Mouse (Mus musculus) fat pad, adult 2 months (tissue): ENCODE data around the gene Slc25a38.

ENCODE experiments used
- DNase-seq: peaks from one replicate; pipeline ENCODE4 v3.0.0-alpha.2; 2011; ENCODE audit warnings: low read depth, low spot score; ENCODE audit errors: extremely low read depth

The Slc25a38 gene

GRCm38 (mm10) chr9:120134529-120135160 lies 24.5 kb downstream of the Slc25a38 start:
- DNase-seq, result no peak

- no peak for DNase-seq
These were observed 25.3 kb downstream of the Slc25a38 start for GRCm38 (mm10) chr9:120135454-120135853.

DNA sequence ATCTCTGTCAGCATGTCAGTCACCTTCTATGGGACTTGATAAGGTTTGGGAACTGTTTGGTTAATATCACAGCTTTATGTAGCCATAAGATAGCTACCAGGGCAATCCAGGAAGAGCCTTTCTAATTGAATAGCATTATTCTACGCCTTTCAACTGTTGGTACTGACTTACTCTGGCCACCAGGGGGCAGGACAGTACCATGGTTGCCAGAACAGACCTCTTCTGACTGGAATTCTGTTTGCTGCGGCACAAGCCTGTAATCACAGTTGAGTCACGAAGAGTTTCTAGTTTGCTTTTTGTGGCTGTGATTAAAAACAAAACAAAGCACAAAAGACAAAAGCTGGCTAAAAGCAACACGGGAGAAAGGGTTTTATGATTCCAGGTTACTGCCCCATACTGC lies 30.5 kb downstream of the Slc25a38 start:
- DNase-seq, result no peak

DNA sequence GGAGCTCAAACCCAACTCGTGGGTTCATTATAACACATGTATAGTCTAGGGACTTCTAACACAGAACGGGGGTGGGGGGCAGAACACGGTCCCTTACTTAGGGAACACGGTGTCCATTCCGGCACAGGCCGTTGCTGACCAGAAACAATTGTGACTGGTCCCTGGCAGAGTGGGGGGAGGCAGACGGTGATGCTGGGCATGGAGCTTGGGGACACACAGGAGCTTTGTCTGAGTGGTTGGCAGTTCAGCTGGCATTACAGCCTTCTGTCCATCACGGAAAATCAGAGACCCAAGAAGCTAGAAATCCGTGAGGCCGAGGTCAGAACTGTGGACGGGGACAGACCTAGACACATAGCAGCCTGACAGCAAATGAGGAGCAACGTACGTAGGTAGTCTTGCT lies 34.3 kb downstream of the Slc25a38 start:
- no peak for DNase-seq

DNA sequence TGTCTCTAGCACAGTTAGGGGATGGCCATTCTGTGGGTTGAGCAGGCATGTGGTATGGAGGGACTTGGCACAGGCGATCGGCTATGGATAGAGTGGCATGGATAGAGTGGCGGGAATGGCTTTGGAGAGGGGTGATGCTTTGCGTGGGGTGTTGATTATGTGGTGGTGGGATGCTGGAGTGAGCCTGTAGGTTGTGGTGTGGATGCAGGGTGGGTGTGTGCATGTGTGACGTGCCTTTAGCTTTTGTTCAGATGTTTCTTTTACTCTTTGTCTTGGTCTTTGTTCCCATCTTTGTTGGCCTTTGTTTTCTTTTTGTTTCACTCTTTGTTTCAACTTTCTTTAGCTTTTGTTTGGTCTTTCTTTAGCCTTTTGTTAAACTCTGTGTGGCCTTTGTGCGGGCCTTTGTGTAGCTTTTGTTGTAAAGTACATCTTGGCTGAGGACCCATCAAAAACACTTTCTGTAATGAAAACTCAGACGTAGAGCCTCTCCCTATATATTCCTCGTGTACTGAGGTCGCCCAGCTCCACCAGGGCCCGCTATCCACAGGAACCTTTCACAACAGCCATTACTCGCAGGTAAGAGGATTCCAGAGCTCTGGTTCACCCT lies 39.2 kb downstream of the Slc25a38 start, which contains the start of gene Mobp:
Gene Mobp, plus strand, starts transcription at position 486 of the 607 bp plus-strand sequence.
- no peak for DNase-seq

DNA sequence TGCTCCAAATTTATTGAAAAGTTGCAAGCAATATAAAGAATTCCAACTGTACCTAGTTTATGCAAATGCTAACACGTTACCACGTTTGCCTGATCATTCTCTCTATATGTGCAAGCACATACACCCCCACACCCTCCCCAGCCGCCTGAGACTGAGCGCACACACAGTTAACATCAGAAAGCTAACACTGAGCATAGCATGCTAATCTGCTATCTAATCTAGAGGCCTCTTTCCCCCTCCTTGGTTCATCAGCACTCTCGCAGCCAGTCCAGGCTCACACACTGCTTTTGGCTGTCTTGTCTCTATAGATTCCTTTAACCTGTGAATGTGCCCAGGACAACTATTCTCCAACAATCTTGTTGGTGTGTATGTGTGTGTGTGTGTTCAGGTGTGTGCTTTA lies 41.0 kb downstream of the Slc25a38 start:
- no peak for DNase-seq

- no peak for DNase-seq
These were observed 41.8 kb downstream of the Slc25a38 start for GRCm38 (mm10) chr9:120151906-120152399.

- DNase-seq, result no peak
These were observed 47.9 kb downstream of the Slc25a38 start for GRCm38 (mm10) chr9:120158047-120158446.

DNA sequence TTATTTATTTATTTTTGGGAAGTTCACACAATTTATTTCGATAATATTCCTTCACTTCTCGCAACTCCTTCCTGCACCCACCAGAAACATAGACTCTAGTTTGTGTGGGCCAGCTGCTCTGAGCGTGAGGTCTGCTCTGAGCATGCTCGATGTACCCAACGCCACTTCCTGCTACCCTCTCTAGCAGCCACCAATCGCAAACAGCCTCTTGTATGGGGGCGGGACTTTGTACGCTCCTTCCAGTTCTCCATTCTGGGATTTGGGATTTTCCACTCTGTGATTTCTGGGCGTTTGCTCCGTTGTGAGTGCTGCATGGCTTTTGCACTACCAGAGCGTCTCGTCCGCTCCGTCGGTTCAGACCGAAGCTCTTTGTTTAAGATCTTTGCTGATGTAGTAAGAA lies 53.7 kb downstream of the Slc25a38 start:
- DNase-seq, result no peak

DNA sequence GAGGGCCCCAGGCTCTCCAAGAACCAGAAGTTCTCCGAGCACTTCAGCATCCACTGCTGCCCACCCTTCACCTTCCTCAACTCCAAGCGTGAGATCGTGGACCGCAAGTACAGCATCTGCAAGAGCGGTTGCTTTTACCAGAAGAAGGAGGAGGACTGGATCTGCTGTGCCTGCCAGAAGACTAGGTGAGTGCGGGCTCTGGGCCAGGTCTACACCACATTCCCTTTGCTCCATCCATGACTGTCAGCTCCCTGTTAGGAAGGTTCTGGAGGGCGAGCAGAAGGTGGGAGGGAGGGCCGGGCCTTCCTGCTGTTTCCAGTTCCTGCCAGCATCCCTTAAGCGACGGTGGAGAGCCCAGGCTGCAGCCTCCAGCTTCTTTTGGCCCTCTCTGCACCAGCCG lies 57.7 kb downstream of the Slc25a38 start:
- no peak for DNase-seq

GRCm38 (mm10) chr9:120171295-120171694 lies 61.1 kb downstream of the Slc25a38 start:
- DNase-seq, result no peak
